8 mouse cellular contexts compared by ENCODE assay signal in genomic region chr13:107645121-107645864, GRCm38 (mm10).
A peak's percentile ranks its signal among the peaks of the same experiment; 100 is the strongest.
DNase-seq lines count a peak whose midpoint lies in the region; ATAC-seq and TF ChIP-seq lines count a peak whose summit lies in the region.

No protein-coding gene starts in this region.

- peak overlapping the region; percentile 66 for H3K27ac ChIP-seq in layer of hippocampus, adult 2 months
- peak overlapping the region; percentile 57; the same call in 1 of the 2 replicates for H3K27ac ChIP-seq in embryonic facial prominence, embryonic 10.5 days (replicated peaks)
- 0 out of 2 replicates have a peak overlapping the region, but pooled peaks have one; percentile 25 for H3K27ac ChIP-seq in hindbrain, embryonic 16.5 days (ENCODE audit: low read depth, low read length)

- peaks cover 49% of the 10 kb centered on the region for H3K27me3 ChIP-seq in embryonic facial prominence, embryonic 10.5 days (replicated peaks; ENCODE audit: low read depth, poor library complexity, severe bottlenecking)
- H3K27me3 ChIP-seq in hindbrain, embryonic 16.5 days (replicated peaks; ENCODE audit: control insufficient read depth, insufficient read depth, low read length), result no peaks in the 10 kb centered on the region

- H3K36me3 ChIP-seq in embryonic facial prominence, embryonic 10.5 days (replicated peaks), result no peaks in the 10 kb centered on the region
- H3K36me3 ChIP-seq in hindbrain, embryonic 16.5 days (ENCODE audit: control insufficient read depth, insufficient read depth, low read length), result no peaks in the 10 kb centered on the region

- H3K4me1 ChIP-seq in embryonic facial prominence, embryonic 10.5 days, result peaks cover 29% of the 10 kb centered on the region
- peaks cover 6% of the 10 kb centered on the region; the same call in 1 of the 2 replicates for H3K4me1 ChIP-seq in hindbrain, embryonic 16.5 days (ENCODE audit: control insufficient read depth, insufficient read depth, low read depth, low read length)

- no peak for ATAC-seq in hindbrain, embryonic 16.5 days

- no peak for TF ChIP-seq CTCF in layer of hippocampus, adult 2 months (conservative IDR thresholded peaks at IDR 0.05)

- H3K4me2 ChIP-seq in hindbrain, embryonic 16.5 days (ENCODE audit: low read length), result peak overlapping the region; percentile 57

- H3K4me3 ChIP-seq in layer of hippocampus, adult 2 months, result peak overlapping the region; percentile 49
- peak overlapping the region; percentile 53 for H3K4me3 ChIP-seq in embryonic facial prominence, embryonic 10.5 days
- H3K4me3 ChIP-seq in hindbrain, embryonic 16.5 days (ENCODE audit: low read length), result peak overlapping the region; percentile 37

- no peaks in the 10 kb centered on the region for H3K9me3 ChIP-seq in embryonic facial prominence, embryonic 10.5 days
- H3K9me3 ChIP-seq in hindbrain, embryonic 16.5 days (ENCODE audit: control insufficient read depth, low read length), result no peaks in the 10 kb centered on the region

- DNase-seq in layer of hippocampus, adult 2 months (ENCODE audit: low spot score in 2 of 2), result no peak
- DNase-seq in layer of hippocampus, adult 9-10 months (ENCODE audit: low spot score), result no peak
- peak; percentile 46 for DNase-seq in embryonic facial prominence, embryonic 10.5 days (ENCODE audit: low spot score)
- peak; percentile 31 for DNase-seq in lung, postnatal 10 days
- no peak for DNase-seq in Muller cell, postnatal 12 days (ENCODE audit: inconsistent ontology term)
- DNase-seq in frontal cortex, postnatal 10 days (ENCODE audit: low spot score in 2 of 2), result no peak
- DNase-seq in cerebellum, adult 18-20 months, result no peak

- WGBS in embryonic facial prominence, embryonic 10.5 days, result 2% methylated on average over 36 of the region's 36 CpGs
- WGBS in hindbrain, embryonic 16.5 days, result 5% methylated on average over 36 of the region's 36 CpGs

- H3K9ac ChIP-seq in hindbrain, embryonic 16.5 days (ENCODE audit: low read depth, low read length), result peak overlapping the region; percentile 57

Comparison
In these comparisons a context has a peak if more than half of its experiments do, and no peak if none do; other contexts are left out.
1. DNase-seq: peak in embryonic facial prominence, embryonic 10.5 days (single experiment) and lung, postnatal 10 days (single experiment); none in layer of hippocampus, adult 2 months (0 of 2), layer of hippocampus, adult 9-10 months (single experiment), Muller cell, postnatal 12 days (single experiment), frontal cortex, postnatal 10 days (0 of 2) and cerebellum, adult 18-20 months (0 of 2).
2. Peak in every context shown above with its lines, with median percentiles within 50 percentile points of each other: H3K27ac ChIP-seq and H3K4me3 ChIP-seq.